Mouse (Mus musculus): ENCODE results near the gene H3f3b.

H3f3b gene

DNA sequence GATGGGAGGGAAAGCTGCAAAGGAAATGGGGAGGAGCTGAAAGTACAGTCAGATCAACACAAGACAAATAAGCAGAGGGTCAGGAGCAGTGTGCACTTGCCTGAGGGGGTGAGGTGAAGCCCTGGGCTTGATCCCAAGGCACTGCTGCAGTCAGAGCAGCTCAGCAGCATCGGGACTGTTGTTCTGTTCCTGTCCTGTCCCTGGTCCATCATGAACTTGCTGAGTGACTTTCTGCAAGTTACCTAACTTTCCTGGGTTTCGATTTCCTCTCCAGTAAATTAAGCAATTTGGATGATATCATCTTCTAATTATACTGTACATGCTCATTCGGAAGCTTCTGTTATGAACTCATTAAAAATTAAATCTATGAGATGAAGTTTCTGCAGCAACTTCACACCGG, at the start of gene H3f3b:
TSS of gene H3f3b (minus strand) at position 207 of the 400 bp plus-strand sequence.
- DNase-seq, result no peak

DNA sequence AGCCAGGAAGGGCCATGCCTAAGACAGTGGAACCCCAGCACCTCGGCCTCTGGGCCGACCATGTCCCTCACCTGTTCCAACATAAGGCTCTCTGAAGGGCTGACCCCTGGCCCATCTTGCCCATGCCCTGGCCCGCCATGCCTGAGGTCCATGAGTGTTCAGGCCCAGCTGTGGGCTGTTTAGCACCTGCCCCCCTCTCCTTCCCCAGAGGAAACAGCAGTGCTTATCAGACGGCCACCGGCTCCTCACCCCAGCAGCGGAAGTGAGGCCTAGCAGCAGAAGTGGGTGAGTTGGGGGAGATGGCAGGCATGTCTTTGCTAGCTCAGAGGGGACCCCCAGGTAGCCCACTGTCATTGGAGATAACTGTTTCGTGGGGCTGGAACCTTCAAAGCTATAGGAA, 49.1 kb upstream of the H3f3b start:
- no peak for DNase-seq

GRCm38 (mm10) chr11:116076266-116076540, 48.4 kb upstream of the H3f3b start:
- no peak for DNase-seq

- no peak for DNase-seq
These were observed 47.9 kb upstream of the H3f3b start for GRCm38 (mm10) chr11:116075539-116076265.

GRCm38 (mm10) chr11:116074436-116074991, 46.8 kb upstream of the H3f3b start:
- no peak for DNase-seq

GRCm38 (mm10) chr11:116072608-116073007, 44.8 kb upstream of the H3f3b start:
- peak; percentile 76 to 82 for DNase-seq

DNA sequence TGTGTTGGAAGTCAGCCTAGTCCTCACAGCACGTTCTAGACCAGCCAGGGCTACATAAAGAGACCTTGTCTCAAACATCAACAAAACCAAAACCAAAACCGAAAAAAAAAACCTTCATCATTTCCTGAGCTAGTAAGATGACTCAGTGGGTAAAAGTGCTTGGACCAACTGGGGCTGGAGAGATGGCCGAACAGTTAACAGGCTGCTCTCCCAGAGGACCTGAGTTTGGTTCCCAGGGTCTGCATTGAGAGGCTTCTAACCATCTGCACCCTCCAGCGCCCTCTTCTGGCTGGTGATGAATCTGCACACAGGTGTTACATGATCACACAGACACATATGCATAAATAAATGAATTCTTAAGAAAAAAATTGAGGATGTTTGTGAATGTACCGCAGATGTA, 43.7 kb upstream of the H3f3b start:
- no peak for DNase-seq

DNA sequence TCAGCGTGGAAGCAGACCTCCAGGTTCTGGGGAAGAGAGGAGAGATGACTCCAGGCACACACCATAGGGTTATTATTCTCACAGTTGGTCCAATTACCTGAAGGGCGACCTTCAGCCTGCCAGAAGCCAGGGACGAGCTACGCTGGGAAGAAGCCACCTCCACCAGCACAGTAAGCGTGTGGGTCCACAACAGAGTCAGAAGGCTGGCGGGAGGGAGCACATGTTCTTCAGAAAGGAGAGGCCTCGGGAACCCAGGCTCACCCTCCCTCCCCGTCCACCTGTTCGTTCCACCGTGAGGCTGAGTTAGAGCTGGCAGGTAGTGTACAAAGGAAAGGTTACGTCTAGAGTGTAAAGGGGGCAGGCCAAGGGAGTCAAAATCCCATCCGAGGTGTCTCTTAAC, 37.6 kb upstream of the H3f3b start:
- DNase-seq, result no peak

- DNase-seq, result no peak
These were observed 36.6 kb upstream of the H3f3b start for GRCm38 (mm10) chr11:116064187-116064867.

- no peak for DNase-seq
These were observed 35.8 kb upstream of the H3f3b start for GRCm38 (mm10) chr11:116063562-116063961.

- DNase-seq, result no peak
These were observed 34.8 kb upstream of the H3f3b start for GRCm38 (mm10) chr11:116062521-116062920.

DNA sequence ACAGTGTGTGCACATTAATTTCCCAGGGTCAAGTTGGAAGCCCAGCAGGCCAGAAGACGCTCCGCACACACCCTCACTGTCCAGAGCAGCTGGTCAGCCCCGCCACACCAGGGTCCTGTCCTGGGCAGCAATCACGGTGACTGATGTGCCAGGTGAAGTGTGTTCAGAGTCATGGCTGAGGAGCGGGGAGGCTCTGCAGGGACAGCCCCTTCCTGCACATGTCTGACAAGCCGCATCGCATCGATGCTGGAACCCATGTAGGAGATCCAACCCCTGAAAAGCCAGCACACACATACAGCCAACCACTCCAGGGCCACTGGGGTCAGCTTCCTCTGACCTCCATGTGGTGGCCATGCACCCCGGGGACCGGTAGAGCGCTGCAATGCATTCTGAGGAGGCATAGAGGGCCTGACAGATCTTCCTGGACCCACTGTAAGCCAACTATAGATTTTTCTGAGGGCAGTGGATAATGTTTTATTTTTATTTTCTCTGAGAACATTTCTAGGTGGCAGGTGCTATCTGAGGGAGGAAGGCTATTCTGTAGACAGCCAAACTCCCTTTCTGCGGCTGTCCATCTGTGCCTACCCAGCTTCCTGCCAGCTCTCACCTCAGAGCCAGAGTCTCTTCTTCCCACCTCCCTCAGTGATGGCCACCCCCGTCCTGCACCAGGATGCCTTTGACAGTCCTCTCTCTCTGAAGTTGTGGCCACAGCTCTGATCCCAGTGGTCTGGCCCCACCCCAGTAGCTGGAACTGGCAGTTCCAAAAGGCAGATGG, 34.1 kb upstream of the H3f3b start:
- DNase-seq, result no peak

DNA sequence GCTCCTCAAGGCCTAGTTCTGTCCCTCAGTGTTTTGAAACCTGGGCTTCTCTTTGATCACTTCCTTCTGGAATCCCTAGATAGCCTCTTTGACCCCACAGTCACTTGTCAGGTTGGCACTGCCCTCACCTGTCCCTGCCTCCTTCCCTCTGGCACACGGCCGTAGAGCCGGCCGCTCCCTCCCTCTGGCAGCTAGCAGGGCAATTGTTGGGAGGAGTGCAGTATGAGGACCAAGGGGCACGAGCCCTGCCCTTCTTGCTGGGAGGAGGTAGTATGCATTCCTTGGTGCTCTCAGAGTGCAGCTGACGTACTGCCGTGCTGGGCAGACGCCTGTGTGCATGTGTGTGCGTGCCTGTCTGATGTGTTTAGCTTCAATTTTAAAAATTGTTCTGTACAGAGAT, 32.8 kb upstream of the H3f3b start:
- DNase-seq, result peak; percentile 87 to 91

GRCm38 (mm10) chr11:116059691-116060025, 31.9 kb upstream of the H3f3b start:
- no peak for DNase-seq

- no peak for DNase-seq
These were observed 31.3 kb upstream of the H3f3b start for GRCm38 (mm10) chr11:116058868-116059690.

DNA sequence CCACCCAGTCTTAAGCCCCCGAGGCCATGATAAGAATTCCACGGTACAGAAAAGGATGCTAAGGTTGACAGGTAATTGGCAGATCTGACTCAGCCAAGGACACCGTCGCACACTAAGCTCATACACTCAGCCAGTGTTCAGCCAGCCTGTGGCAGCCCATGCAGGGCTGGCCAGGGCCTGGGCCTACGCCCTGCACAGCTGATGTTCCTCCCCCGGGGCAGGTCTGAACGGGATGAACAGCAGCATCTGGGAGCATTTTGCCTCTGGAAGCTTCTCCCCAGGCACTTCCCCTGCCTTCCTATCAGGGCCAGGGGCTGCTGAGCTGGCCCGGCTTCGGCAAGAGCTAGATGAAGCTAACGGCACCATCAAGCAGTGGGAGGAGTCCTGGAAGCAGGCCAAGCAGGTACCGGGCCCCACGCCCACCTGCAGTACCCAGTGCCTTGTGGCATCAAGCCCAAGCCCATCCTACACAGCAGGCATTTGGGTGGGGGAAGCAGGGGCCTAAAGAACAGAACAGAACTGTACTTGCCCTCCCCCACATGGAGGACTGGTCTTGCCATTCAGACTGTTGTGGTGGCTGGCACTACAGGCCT, 30.4 kb upstream of the H3f3b start:
- DNase-seq, result no peak

DNA sequence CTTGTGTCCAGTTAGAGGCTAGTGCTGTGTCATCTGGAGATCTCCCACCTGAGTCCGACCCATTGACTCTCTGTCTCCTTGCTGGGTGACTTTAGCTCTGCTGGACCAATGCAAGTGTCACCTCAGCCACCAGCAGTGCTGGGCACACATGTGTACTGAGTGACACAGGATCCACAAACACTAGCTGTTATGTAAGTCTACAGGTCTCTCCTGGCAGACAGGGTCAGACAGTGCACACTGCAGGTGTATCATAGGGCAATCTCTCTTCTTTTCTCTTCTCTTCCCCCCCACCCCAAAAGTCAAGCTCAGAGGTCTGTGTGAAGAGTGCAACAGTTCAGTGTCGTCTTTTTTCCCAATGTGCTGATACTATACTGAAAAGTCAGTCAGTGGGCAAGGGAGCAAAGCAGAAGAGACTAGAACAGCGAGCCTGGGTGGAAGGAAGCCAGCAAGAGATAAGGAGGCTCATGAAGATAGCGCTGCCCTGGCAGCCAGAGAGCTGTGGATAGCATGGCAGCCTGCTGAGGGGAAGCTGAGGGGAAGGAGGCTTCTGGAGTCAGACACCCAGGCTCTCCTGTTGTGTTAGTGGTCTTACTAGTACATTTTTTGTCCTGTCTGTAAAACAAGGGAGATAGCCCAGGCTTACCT, 29.6 kb upstream of the H3f3b start:
- no peak for DNase-seq

DNA sequence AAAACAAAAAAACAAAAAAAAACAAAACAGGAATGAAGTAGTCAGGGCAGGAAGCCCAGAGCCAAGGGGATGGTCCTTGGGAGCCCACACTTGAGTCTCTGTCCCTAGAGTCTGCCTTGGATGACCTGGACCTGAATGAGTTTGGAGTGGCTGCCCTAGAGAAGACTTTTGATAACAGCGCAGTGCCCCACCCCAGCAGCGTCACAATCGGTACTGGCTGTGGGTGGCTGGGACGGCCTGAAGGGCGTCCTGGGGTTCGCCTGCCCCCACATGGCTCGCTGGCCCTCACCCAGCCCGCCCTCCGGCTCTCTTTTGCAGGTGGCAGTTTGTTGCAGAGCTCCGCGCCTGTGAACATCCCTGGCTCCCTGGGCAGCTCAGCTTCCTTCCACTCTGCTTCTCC, 28.1 kb upstream of the H3f3b start:
- DNase-seq, result no peak

DNA sequence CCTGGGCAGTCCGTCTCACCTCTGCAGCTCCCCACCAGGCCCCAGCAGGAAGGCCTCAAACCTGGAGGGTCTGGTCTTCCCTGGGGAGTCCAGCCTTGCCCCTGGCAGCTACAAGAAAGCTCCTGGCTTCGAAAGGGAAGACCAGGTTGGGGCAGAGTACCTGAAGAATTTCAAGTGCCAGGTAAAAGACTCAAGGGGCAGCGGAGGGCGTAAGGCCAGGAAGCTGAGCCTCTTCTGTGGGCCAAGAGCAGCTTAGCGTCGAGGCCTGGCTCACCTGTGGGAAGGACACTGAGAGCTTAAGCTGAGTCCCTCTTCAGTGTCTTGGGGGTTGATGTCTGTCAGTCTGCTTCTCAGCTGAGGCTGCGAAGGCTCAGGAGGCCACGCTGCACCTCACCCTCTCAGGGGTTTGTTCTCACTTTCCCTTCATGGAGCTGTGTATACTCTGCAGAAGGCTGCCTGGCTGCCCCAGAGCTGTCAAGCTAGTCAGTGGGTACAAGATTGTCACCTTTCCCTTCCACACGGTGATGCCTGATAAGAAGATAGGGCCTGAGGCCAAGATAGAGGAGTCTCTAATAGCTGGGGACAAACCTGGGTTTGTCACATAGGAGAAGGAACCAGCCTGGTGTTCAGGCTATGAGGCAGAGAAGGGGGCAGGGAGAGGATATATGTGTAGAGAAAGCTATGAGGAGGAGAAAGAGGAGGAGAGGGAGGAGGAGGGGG, 25.9 kb upstream of the H3f3b start:
- DNase-seq, result peak; percentile 84

GRCm38 (mm10) chr11:116050196-116050595, 22.4 kb upstream of the H3f3b start:
- DNase-seq, result peak; percentile 47 to 72

- peak; percentile 42 to 46 for DNase-seq
These were observed 21.8 kb upstream of the H3f3b start for GRCm38 (mm10) chr11:116049610-116050009.
